Mouse (Mus musculus): ENCODE measurements around the gene Olfr599.
"Not testable (repeated sequence)": the region's sequence is repeated elsewhere in the genome, so short reads cannot be mapped to it uniquely, and the experiment has no call there.

Olfr599 gene

DNA sequence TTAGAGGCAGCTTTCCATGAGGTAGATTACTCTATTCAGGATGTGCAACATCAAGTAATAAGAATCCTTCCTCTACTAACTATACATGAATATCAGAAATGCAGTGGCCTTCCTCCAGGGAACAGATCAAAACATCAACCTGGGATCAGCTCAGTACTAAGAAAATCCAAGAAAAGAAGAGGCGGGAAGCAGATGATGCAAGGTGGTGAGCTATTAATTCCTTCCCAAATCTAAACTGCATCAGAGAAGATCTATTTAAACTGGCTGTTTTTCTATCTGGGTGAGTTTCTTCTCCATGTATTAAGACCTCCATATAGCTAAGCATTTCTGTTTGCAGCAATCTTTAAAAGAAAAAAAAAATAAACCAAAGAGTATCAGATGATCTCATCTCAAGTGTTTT lies at the start of gene Olfr599:
Olfr599 (plus strand) TSS at position 301 of the 400 bp plus-strand sequence.
- no peak for DNase-seq (ENCODE audit: low spot score)

DNA sequence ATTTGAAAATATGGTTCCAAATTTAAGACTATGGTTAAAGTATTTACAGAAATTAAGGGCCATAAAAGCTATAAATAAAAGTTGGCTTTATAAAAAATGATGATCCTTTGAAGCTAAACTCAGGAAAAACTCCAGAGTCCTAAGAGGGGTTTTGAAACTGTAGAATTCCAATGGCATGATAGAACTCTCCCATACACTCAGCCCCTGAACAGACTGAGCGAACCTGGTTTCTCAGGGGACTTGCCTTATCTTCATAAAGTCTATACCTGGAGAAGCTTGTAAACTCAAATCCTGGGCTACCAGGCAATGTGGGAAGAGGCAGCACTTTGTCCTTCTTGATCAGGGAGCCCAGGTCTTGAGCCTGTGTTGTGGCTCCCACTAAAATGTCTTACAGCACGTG lies 30.4 kb upstream of the Olfr599 start, which contains the start of gene Olfr596:
Olfr596 (plus strand) TSS at position 301 of the 400 bp plus-strand sequence.
- not testable (repeated sequence) for DNase-seq (ENCODE audit: low spot score)

DNA sequence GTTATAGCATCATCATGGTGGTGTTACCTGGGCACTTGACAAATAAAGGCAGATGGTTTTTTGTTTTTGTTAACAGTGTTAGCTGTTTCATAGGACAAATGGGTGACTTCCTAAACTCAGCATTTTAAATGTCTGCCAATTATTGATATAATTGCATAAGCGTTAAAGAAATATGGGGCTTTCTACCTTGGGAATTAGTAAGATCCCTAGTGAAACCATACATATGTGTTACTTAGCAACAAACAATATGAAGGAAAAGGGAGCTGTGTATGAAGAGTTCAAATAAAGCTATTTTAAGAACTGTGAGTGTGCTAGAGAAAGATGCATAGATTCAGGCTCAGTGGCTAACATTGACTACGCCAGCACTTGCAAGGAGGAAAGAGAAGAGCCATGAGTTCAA lies 19.7 kb upstream of the Olfr599 start, which contains the start of gene Olfr597:
Olfr597 (plus strand) TSS at position 301 of the 400 bp plus-strand sequence.
- not testable (repeated sequence) for DNase-seq (ENCODE audit: low spot score)

DNA sequence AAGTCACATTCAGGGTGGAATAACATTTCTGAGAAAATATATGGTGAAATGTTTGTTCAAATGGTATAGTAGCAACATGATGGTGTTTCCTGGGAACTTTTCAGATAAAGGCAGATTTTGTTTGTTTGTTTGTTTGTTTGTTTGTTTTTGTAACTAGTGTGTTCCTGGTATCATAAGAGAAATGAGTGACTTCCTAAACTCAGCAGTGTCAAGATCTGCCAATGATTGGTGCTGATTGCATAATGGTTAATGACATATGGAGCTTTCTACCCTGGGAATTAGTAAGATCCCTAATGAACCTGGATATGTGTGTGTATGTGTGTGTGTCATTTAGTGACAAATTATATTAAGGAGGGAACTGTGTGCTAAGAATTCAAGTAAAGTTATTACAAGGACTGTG lies 12.4 kb upstream of the Olfr599 start, which contains the start of gene Olfr598:
Olfr598 (plus strand) TSS at position 301 of the 400 bp plus-strand sequence.
- no peak for DNase-seq (ENCODE audit: low spot score)

DNA sequence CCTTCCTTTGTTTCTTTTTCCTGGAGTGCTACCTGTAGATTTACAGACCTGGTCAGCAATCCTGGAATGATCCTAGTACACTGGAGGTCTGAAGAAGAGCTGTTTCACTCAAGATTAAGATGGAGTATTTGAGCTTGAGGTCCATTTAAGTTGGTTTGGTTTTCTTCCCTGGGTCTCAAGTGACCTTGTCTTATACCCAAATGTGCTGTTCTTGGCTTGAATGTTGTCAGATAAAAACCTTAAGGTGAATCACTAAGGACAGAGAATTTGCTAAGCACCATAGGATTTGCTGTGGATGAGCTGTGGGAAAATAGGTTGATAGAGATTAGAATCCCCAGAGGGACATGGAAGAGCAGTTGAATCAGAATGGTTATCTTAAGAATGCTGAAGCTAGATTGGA lies 13.9 kb downstream of the Olfr599 start, which contains the start of gene Olfr600:
Olfr600 (minus strand) TSS at position 101 of the 400 bp plus-strand sequence.
- no peak for DNase-seq (ENCODE audit: low spot score)

DNA sequence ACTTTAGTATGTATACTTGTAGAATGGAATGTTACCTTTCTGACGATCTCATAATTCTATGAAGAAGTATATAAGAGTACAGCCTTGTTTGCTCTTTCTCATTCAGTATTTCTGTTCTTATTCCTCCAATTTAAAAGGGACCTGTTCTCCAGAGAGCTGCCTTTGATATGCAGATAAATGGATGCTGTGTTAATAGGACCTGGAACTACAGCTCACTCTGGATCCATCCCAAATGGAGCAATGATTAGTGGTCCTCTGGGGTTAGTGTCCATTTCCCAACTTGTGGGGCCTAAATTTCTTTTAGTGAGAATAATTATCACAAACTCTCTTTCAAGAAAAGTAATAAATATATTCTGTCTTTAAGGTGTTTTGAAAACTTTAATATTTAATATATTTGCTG lies 26.8 kb downstream of the Olfr599 start, which contains the start of gene Olfr601:
Olfr601 (minus strand) TSS at position 101 of the 400 bp plus-strand sequence.
- no peak for DNase-seq (ENCODE audit: low spot score)

DNA sequence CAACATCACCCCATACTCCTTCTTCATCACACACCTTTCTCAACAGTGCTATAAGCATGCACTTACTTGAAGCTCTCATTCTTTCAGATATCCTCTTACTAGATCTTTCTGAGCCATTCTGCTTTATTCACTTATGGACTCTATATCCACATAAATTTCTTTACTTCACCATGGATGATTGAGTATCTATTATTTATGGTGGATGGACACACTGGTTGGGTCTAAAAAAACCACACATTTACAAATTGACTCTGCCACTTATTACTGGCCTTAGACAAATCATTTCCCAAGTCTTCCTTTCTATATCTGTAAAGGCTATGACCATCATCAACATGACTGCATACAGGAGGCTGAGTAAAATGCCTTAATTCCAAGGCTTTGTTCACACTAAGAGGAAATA lies 50.4 kb downstream of the Olfr599 start, which contains the start of gene Olfr603:
Olfr603 (minus strand) TSS at position 101 of the 400 bp plus-strand sequence.
- no peak for DNase-seq (ENCODE audit: low spot score)

Data from lung, postnatal 25 days (tissue).